Mouse (Mus musculus): Measurements from ENCODE around the gene Sp6.

The Sp6 gene

GRCm38 (mm10) chr11:97021873-97022484 is 8.8 kb downstream of the Sp6 start:
- peak; percentile 75 for DNase-seq (ENCODE audit: extremely low spot score, low spot score)

- DNase-seq (ENCODE audit: extremely low spot score, low spot score): no peak
Observed at GRCm38 (mm10) chr11:97024977-97025376, 11.8 kb downstream of the Sp6 start.

- DNase-seq (ENCODE audit: extremely low spot score, low spot score): peak; percentile 94
Observed at GRCm38 (mm10) chr11:97025721-97026344, 12.6 kb downstream of the Sp6 start.

- peak; percentile 96 for DNase-seq (ENCODE audit: extremely low spot score, low spot score)
Observed at GRCm38 (mm10) chr11:97029686-97030417, 16.7 kb downstream of the Sp6 start, which contains the start of gene Scrn2. Scrn2 (plus strand) TSS chr11:97029938.

GRCm38 (mm10) chr11:97030426-97030825 is 17.2 kb downstream of the Sp6 start:
- no peak for DNase-seq (ENCODE audit: extremely low spot score, low spot score)

- DNase-seq (ENCODE audit: extremely low spot score, low spot score): no peak
Observed at GRCm38 (mm10) chr11:97031977-97032376, 18.8 kb downstream of the Sp6 start.

- DNase-seq (ENCODE audit: extremely low spot score, low spot score): no peak
Observed at GRCm38 (mm10) chr11:97032499-97032898, 19.3 kb downstream of the Sp6 start.

GRCm38 (mm10) chr11:97033781-97034180 is 20.6 kb downstream of the Sp6 start:
- no peak for DNase-seq (ENCODE audit: extremely low spot score, low spot score)

- DNase-seq (ENCODE audit: extremely low spot score, low spot score): no peak
Observed at GRCm38 (mm10) chr11:97036141-97036540, 22.9 kb downstream of the Sp6 start.

- DNase-seq (ENCODE audit: extremely low spot score, low spot score): no peak
Observed at GRCm38 (mm10) chr11:97038881-97039280, 25.7 kb downstream of the Sp6 start.

- DNase-seq (ENCODE audit: extremely low spot score, low spot score): no peak
Observed at GRCm38 (mm10) chr11:97040301-97041021, 27.3 kb downstream of the Sp6 start.

- DNase-seq (ENCODE audit: extremely low spot score, low spot score): peak; percentile 91
Observed at GRCm38 (mm10) chr11:97041022-97041899, 28.1 kb downstream of the Sp6 start, which contains the start of the genes Lrrc46 and Mrpl10. Lrrc46 (minus strand) TSS chr11:97041407. Mrpl10 (plus strand) TSS chr11:97041560.

GRCm38 (mm10) chr11:97044902-97045301 is 31.7 kb downstream of the Sp6 start:
- no peak for DNase-seq (ENCODE audit: extremely low spot score, low spot score)

- no peak for DNase-seq (ENCODE audit: extremely low spot score, low spot score)
Observed at GRCm38 (mm10) chr11:97045861-97046260, 32.7 kb downstream of the Sp6 start.

- DNase-seq (ENCODE audit: extremely low spot score, low spot score): no peak
Observed at GRCm38 (mm10) chr11:97048090-97048650, 35.0 kb downstream of the Sp6 start.

- no peak for DNase-seq (ENCODE audit: extremely low spot score, low spot score)
Observed at GRCm38 (mm10) chr11:97049492-97050085, 36.4 kb downstream of the Sp6 start.

GRCm38 (mm10) chr11:97050216-97050943 is 37.2 kb downstream of the Sp6 start, which contains the start of gene Osbpl7:
Osbpl7 (plus strand) TSS chr11:97050628.
- peak; percentile 51 for DNase-seq (ENCODE audit: extremely low spot score, low spot score)

- no peak for DNase-seq (ENCODE audit: extremely low spot score, low spot score)
Observed at GRCm38 (mm10) chr11:97050944-97051586, 37.9 kb downstream of the Sp6 start.

- DNase-seq (ENCODE audit: extremely low spot score, low spot score): no peak
Observed at GRCm38 (mm10) chr11:97052219-97052646, 39.0 kb downstream of the Sp6 start.

Measured in neural tube, embryonic 10.5 days (tissue).